Mouse (Mus musculus) liver, embryonic 12.5 days (tissue): ENCODE results near the gene Comp. TPM values are rescaled to one million over a fixed set of nuclear protein-coding genes. Genes with fewer than 3 reads are reported as not detected.

Experiments used
- ATAC-seq: fragments of 200-750 bp; cut with Nextera tagmentation; 2 replicates; pipeline ENCODE4 v1.8.0; 2017; ENCODE audit warnings: moderate number of reproducible peaks, mild to moderate bottlenecking, moderate library complexity
- H3K27ac ChIP-seq: fragments of 300-500 bp; sonication (generic); 2 replicates; pipeline ENCODE4 v1.5.1; 2016; ENCODE audit warnings: mild to moderate bottlenecking
- H3K27me3 ChIP-seq: fragments of 300-500 bp; sonication (generic); replicated peaks from 2 replicates; pipeline ENCODE4 v1.6.1; 2016; ENCODE audit warnings: mild to moderate bottlenecking, moderate library complexity
- H3K36me3 ChIP-seq: fragments of 300-500 bp; sonication (generic); 2 replicates; pipeline ENCODE4 v1.6.1; 2016; ENCODE audit warnings: mild to moderate bottlenecking, moderate library complexity
- H3K4me1 ChIP-seq: fragments of 300-500 bp; sonication (generic); 2 replicates; pipeline ENCODE4 v1.6.1; 2016
- H3K4me2 ChIP-seq: fragments of 300-500 bp; sonication (generic); 2 replicates; pipeline ENCODE4 v1.6.1; 2016; ENCODE audit warnings: mild to moderate bottlenecking, moderate library complexity
- H3K4me3 ChIP-seq: fragments of 300-500 bp; sonication (generic); 2 replicates; pipeline ENCODE4 v1.5.1; 2016; ENCODE audit warnings: mild to moderate bottlenecking, moderate library complexity
- H3K9ac ChIP-seq: fragments of 300-500 bp; sonication (generic); 2 replicates; pipeline ENCODE4 v1.6.1; 2016; ENCODE audit warnings: mild to moderate bottlenecking, moderate library complexity
- H3K9me3 ChIP-seq: fragments of 300-500 bp; sonication (generic); replicated peaks from 2 replicates; pipeline ENCODE4 v1.6.1; 2016; ENCODE audit warnings: mild to moderate bottlenecking, moderate library complexity
- WGBS: fragments of 180-500 bp; shearing (Covaris S2); methylation state at CpG from one replicate; pipeline ENCODE4 v1.1.7; 2016; ENCODE audit not compliant: insufficient replicate concordance; 5-methylcytosine and 5-hydroxymethylcytosine counted together
- polyA plus RNA-seq: library from polyadenylated mRNA; unstranded; fragments of >200 nt; fragmentation: Nextera tagmentation; extraction: Ambion mirVana; gene quantifications from 2 replicates; pipeline ENCODE4 v1.2.1, GENCODE M21; 2016

Comp gene
- polyA plus RNA-seq, 1 experiment from 2014 or later, result 0.27 TPM

DNA sequence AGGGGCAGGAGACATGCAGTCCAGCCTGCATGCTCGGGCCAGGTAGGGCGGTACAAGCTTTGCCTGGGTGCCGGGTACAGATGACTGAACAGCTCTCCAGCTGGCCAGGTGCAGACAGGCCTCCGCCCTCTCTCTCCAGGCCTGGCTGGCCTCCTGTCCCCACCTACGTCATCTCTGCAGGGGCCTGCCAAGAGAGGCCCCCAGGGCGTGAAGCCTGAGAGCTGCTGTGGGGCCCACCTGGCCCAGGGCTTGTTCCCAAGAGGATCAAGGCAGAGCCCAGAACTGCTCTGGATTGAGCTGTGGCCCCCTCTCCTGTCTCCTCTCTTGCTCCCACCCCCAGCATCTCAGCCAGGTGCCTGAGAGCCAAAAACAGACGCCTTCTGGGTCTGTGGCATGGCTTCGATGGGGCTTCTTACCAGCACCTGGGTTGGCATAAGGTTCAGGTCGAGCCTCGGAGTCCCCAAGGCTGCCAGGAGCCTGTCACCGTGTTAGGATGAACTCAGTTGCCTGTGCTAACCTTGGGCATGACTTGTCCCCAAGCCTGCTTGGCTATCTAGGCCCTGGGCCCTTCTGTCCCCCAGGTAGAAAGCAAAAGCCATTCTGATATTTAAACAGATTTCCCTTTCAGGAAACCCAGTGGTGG is 33.2 kb downstream of the Comp start:
- Histone ChIP-seq H3K27ac (0 out of 2 replicates have a peak overlapping the region, but pooled peaks have one; percentile 34), H3K4me2 (no peak overlapping the region), H3K4me1 (peaks cover 47% of the 10 kb centered on the region), H3K9me3 (no peaks in the 10 kb centered on the region; the same call in 1 of the 2 replicates), H3K4me3 (no peak overlapping the region), H3K36me3 (peaks cover 6% of the 10 kb centered on the region; the same call in 1 of the 2 replicates), H3K9ac (no peak overlapping the region), H3K27me3 (no peaks in the 10 kb centered on the region)
- no peak for ATAC-seq
- 75% methylated on average over 11 of the region's 11 CpGs for WGBS

- ATAC-seq, result no peak
- Histone ChIP-seq H3K9me3 (no peaks in the 10 kb centered on the region; the same call in 1 of the 2 replicates), H3K4me1 (peaks cover 64% of the 10 kb centered on the region), H3K4me2 (no peak overlapping the region), H3K36me3 (peaks cover 6% of the 10 kb centered on the region; the same call in 1 of the 2 replicates), H3K27ac (no peak overlapping the region), H3K27me3 (no peaks in the 10 kb centered on the region), H3K4me3 (no peak overlapping the region), H3K9ac (no peak overlapping the region)
- 67% methylated on average over 6 of the region's 6 CpGs for WGBS
Measured at GRCm38 (mm10) chr8:70408301-70408700, 34.9 kb downstream of the Comp start.

GRCm38 (mm10) chr8:70409019-70409418 is 35.7 kb downstream of the Comp start:
- Histone ChIP-seq H3K36me3 (peaks cover 9% of the 10 kb centered on the region; the same call in 1 of the 2 replicates), H3K27me3 (no peaks in the 10 kb centered on the region), H3K4me2 (no peak overlapping the region), H3K27ac (no peak overlapping the region), H3K4me3 (no peak overlapping the region), H3K9ac (no peak overlapping the region), H3K9me3 (no peaks in the 10 kb centered on the region; the same call in 1 of the 2 replicates), H3K4me1 (peaks cover 71% of the 10 kb centered on the region)
- 84% methylated on average over 10 of the region's 10 CpGs for WGBS
- ATAC-seq, result no peak

DNA sequence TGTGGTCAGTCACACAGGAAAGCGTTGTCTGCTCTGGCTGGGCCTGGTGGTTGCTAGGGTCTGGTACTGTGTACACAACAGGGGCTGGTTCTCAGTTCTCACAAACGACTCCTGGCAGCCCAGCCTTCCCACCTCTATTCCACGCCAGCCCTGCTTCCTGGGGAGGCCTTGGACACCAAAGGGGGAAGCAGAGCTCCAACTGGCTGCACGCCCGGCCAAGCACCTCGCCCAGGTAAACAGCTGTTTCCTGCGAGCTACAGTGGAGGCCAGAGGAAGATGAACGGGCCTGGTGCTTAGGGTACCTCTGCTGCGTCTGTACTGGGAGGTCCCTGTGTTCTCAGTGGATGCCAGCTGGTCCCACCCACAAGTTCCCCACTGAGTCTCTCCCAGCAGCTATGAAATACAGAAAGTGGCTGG is 36.1 kb downstream of the Comp start:
- WGBS, result 60% methylated on average over 9 of the region's 9 CpGs
- Histone ChIP-seq H3K4me1 (peaks cover 74% of the 10 kb centered on the region), H3K4me3 (no peak overlapping the region), H3K36me3 (peaks cover 8% of the 10 kb centered on the region; the same call in 1 of the 2 replicates), H3K4me2 (no peak overlapping the region), H3K9me3 (no peaks in the 10 kb centered on the region; the same call in 1 of the 2 replicates), H3K9ac (no peak overlapping the region), H3K27me3 (no peaks in the 10 kb centered on the region), H3K27ac (no peak overlapping the region)
- ATAC-seq, result no peak

DNA sequence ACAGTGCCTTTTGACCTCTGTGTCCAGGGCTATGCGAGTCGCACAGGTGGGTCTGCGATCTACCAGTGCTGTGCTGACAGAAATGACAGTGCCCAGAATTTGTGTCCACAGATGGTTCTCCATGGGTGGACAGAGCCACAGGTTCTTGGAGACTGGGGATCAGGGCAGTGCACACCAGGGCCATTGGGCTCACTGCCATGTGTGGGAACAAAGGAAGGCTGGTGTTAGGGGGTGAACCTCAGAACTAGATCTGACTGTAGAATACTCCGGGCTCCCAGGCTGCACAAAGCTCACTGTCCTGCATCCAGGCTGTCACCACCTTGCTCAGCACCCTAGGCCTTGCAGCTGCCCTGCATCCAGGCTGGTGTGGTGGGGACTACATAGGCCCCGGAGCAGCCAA is 36.9 kb downstream of the Comp start:
- 85% methylated on average over 5 of the region's 5 CpGs for WGBS
- Histone ChIP-seq H3K4me3 (no peak overlapping the region), H3K4me1 (peaks cover 74% of the 10 kb centered on the region), H3K36me3 (0 out of 2 replicates have a peak, but pooled peaks cover 7% of the 10 kb centered on the region), H3K9me3 (no peaks in the 10 kb centered on the region), H3K27ac (no peak overlapping the region), H3K27me3 (no peaks in the 10 kb centered on the region), H3K9ac (no peak overlapping the region), H3K4me2 (no peak overlapping the region)
- ATAC-seq, result no peak

DNA sequence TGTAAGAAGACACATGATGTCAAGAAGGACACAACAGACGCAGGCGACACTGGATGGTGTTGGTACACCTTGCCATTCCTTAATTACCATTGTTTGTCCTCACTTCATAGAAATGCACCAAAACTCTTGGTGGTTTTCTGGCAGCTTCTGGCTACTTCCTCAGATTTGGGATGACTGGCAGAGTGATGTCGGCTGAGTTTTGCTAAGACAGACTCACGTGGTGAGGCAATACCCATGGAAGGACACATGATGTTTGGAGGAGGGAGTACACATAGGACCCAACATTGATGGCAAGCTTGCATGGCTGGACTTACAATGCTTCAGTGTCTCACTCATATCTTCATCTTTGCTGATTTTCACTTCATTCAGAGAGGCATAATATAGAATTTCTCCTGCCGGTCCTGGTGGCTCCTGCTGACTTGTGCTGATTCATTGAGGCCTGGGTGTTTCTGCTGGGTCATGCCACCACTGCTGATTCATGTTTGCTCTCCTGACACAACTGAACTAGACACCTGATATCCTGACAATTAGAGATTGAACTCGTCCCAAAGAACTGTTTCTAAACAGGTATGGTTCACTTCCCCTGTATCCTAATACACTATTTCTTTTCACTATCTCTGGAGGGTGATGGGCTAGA is 41.1 kb downstream of the Comp start:
- 61% methylated on average over 6 of the region's 6 CpGs for WGBS
- Histone ChIP-seq H3K9me3 (no peaks in the 10 kb centered on the region), H3K27me3 (no peaks in the 10 kb centered on the region), H3K9ac (peak overlapping the region; percentile 34; the same call in 1 of the 2 replicates), H3K4me2 (peak overlapping the region; percentile 53), H3K27ac (peak overlapping the region; percentile 89), H3K36me3 (0 out of 2 replicates have a peak, but pooled peaks cover 7% of the 10 kb centered on the region), H3K4me3 (peak overlapping the region; percentile 24; the same call in 1 of the 2 replicates), H3K4me1 (peaks cover 89% of the 10 kb centered on the region)
- ATAC-seq, result peak; percentile 78

- 72% methylated on average over 8 of the region's 8 CpGs for whole genome bisulfite sequencing
- H3K36me3 ChIP-seq, result 0 out of 2 replicates have a peak, but pooled peaks cover 7% of the 10 kb centered on the region
- no peaks in the 10 kb centered on the region for H3K27me3 ChIP-seq
- ATAC-seq, result peak; percentile 7; the same call in 1 of the 2 replicates
- H3K27ac ChIP-seq, result peak overlapping the region; percentile 89
- H3K4me2 ChIP-seq, result no peak overlapping the region; the same call in 1 of the 2 replicates
- peak overlapping the region; percentile 33; the same call in 1 of the 2 replicates for H3K9ac ChIP-seq
- no peaks in the 10 kb centered on the region for H3K9me3 ChIP-seq
- peaks cover 99% of the 10 kb centered on the region for H3K4me1 ChIP-seq
- H3K4me3 ChIP-seq, result no peak overlapping the region
Measured at GRCm38 (mm10) chr8:70415540-70416451, 42.4 kb downstream of the Comp start.

DNA sequence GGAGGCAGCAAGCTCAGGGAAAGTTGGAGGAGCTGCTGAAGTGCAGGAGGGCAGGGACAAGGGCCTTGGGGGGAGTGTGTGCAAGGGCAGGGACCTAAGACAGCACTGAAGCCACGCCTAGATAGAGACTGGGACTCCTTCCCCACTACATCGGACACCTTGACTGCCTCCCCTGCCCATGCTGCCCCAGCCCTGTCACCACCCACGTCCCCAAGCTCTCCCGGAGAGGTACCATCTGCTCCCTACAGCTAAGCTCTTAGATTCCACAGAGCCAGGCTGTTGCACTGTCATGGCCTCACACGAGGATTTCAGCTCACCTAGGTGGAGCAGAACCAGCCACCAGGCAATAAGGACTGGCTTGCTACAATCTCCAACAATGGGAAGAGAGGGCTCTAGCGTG is 43.6 kb downstream of the Comp start:
- WGBS, result 54% methylated on average over 6 of the region's 6 CpGs
- no peak; the same call in 1 of the 2 replicates for ATAC-seq
- H3K9ac ChIP-seq, result peak overlapping the region; percentile 29
- no peaks in the 10 kb centered on the region for H3K27me3 ChIP-seq
- H3K36me3 ChIP-seq, result 0 out of 2 replicates have a peak, but pooled peaks cover 7% of the 10 kb centered on the region
- peaks cover 99% of the 10 kb centered on the region for H3K4me1 ChIP-seq
- no peak overlapping the region for H3K4me3 ChIP-seq
- H3K27ac ChIP-seq, result peak overlapping the region; percentile 52
- H3K9me3 ChIP-seq, result no peaks in the 10 kb centered on the region
- H3K4me2 ChIP-seq, result peak overlapping the region; percentile 14; the same call in 1 of the 2 replicates

DNA sequence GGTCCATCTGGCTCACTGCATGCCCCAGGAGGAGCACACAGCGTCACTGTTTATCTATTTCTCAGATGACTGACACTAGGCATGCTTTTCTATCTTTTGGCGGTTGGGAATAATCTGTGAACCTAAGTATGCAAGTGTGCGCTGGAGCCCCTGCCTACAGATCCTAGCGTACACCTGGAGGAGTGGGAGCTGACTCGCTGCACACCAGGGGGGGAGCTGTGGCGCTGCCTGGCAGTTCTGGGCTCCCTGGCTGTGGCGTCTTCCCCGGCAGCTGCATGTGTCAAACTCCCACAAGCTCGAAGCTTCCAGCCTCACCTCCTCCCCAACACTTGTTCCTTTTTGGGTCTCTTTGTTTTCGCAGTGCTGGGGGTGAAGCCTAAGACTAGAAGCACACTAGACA is 44.6 kb downstream of the Comp start:
- H3K9me3 ChIP-seq, result no peaks in the 10 kb centered on the region
- H3K27me3 ChIP-seq, result no peaks in the 10 kb centered on the region
- H3K36me3 ChIP-seq, result 0 out of 2 replicates have a peak, but pooled peaks cover 7% of the 10 kb centered on the region
- 53% methylated on average over 10 of the region's 10 CpGs for WGBS
- no peak for ATAC-seq
- H3K27ac ChIP-seq, result peak overlapping the region; percentile 52; the same call in 1 of the 2 replicates
- no peak overlapping the region for H3K4me3 ChIP-seq
- H3K9ac ChIP-seq, result no peak overlapping the region
- peaks cover 99% of the 10 kb centered on the region for H3K4me1 ChIP-seq
- no peak overlapping the region for H3K4me2 ChIP-seq

DNA sequence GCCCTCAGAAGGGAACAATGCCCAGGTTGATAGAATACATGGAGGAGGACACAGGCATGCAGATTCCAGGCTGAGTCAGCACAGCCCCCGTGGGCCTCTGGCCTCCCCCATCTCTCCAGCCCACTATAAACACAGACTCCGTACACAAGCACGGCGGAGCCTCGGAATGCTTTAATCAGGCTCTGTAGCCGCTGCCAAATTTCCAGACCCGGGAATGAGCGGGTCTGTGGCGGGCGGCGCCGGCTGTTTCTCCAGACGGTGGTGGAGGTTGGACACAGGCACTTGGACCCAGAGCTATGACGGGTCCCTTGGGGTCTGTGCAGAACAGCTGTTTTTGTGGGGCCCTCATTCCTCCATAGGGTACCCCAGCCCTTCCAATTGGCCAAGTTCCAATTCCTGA is 45.6 kb downstream of the Comp start:
- 78% methylated on average over 14 of the region's 14 CpGs for WGBS
- peaks cover 99% of the 10 kb centered on the region for H3K4me1 ChIP-seq

GRCm38 (mm10) chr8:70419879-70420643 is 46.7 kb downstream of the Comp start:
- H3K9ac ChIP-seq, result peak overlapping the region; percentile 44; the same call in 1 of the 2 replicates
- no peaks in the 10 kb centered on the region for H3K9me3 ChIP-seq
- H3K4me3 ChIP-seq, result no peak overlapping the region
- peak overlapping the region; percentile 25 for H3K4me2 ChIP-seq
- WGBS, result 45% methylated on average over 11 of the region's 11 CpGs
- no peaks in the 10 kb centered on the region for H3K27me3 ChIP-seq
- peaks cover 93% of the 10 kb centered on the region for H3K4me1 ChIP-seq
- 0 out of 2 replicates have a peak, but pooled peaks cover 2% of the 10 kb centered on the region for H3K36me3 ChIP-seq
- ATAC-seq, result peak; percentile 47; the same call in 1 of the 2 replicates
- peak overlapping the region; percentile 86 for H3K27ac ChIP-seq

More for the DNA sequence above, 45.6 kb downstream of the Comp start:
- Histone ChIP-seq H3K9ac (no peak overlapping the region), H3K4me2 (no peak overlapping the region), H3K36me3 (0 out of 2 replicates have a peak, but pooled peaks cover 6% of the 10 kb centered on the region), H3K27ac (peak overlapping the region; percentile 86), H3K9me3 (no peaks in the 10 kb centered on the region), H3K4me3 (no peak overlapping the region), H3K27me3 (no peaks in the 10 kb centered on the region)
- ATAC-seq, result no peak
